Mouse (Mus musculus): ENCODE measurements around the gene Xpr1. TPM values are rescaled to one million over a fixed set of nuclear protein-coding genes. Genes with fewer than 3 reads are reported as not detected.

The Xpr1 gene
- polyA plus RNA-seq, 1 experiment from 2014 or later, result 92.5 TPM

DNA sequence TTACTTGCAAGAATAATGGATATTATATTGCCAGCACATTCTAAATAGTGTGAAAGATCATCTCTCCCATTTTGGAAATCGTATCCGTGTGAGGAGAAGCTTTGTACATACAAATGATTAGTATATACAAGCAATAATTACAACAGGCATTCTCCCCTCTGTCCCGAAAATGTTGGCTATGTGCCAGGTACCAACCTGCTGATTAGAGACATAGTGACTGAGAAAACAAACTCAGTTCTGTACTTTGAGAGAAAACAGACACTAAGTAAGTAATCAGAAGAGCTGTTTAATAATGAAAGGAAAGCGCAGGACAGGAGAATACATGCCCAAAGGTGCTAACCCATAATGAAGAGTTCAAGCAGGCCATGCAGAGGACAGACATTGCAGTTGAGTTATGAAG is 64.1 kb downstream of the Xpr1 start:
- H3K27me3 ChIP-seq (replicated peaks; ENCODE audit: control insufficient read depth, insufficient read depth, low read length), result no peaks in the 10 kb centered on the region
- ATAC-seq, result no peak
- no peak overlapping the region for H3K4me3 ChIP-seq (replicated peaks; ENCODE audit: low read length)
- H3K4me2 ChIP-seq (ENCODE audit: low read length), result no peak overlapping the region
- no peaks in the 10 kb centered on the region for H3K36me3 ChIP-seq (ENCODE audit: control insufficient read depth, insufficient read depth)
- no peak overlapping the region for H3K9ac ChIP-seq (replicated peaks; ENCODE audit: low read depth, low read length)
- H3K9me3 ChIP-seq (ENCODE audit: control insufficient read depth, low read length), result no peaks in the 10 kb centered on the region
- H3K4me1 ChIP-seq (replicated peaks; ENCODE audit: control insufficient read depth, insufficient read depth, low read length), result peaks cover 11% of the 10 kb centered on the region
- H3K27ac ChIP-seq (ENCODE audit: low read length), result no peak overlapping the region
- WGBS, result 34% methylated on average over 4 of the region's 4 CpGs

GRCm38 (mm10) chr1:155351527-155351926 is 65.7 kb downstream of the Xpr1 start:
- 86% methylated on average over 4 of the region's 4 CpGs for WGBS
- Histone ChIP-seq H3K9me3 (ENCODE audit: control insufficient read depth, low read length) (no peaks in the 10 kb centered on the region), H3K9ac (replicated peaks; ENCODE audit: low read depth, low read length) (no peak overlapping the region), H3K27ac (ENCODE audit: low read length) (peak overlapping the region; percentile 45; the same call in 1 of the 2 replicates), H3K27me3 (replicated peaks; ENCODE audit: control insufficient read depth, insufficient read depth, low read length) (no peaks in the 10 kb centered on the region), H3K36me3 (ENCODE audit: control insufficient read depth, insufficient read depth) (no peaks in the 10 kb centered on the region), H3K4me2 (ENCODE audit: low read length) (no peak overlapping the region), H3K4me3 (replicated peaks; ENCODE audit: low read length) (no peak overlapping the region), H3K4me1 (replicated peaks; ENCODE audit: control insufficient read depth, insufficient read depth, low read length) (peaks cover 11% of the 10 kb centered on the region)
- ATAC-seq, result 0 out of 2 replicates have a peak, but pooled peaks have one; percentile 18

DNA sequence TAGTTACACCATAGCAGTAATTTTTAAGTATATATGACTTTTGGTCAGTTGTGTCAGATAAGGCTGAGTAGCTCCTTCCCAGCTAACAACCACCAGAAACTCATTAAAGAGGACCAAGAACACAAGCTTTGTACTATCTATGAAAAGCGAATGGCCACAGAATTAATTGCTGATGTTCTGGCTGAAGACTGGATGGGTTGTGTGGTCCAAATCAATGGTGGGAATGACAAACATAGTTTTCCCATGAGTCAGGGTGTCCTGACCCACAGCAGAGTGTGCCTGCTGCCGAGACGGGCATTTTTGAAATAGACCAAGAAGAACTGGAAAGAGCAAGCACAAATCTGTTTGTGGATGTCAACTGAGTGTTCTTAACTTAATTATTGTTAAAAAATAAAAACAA is 68.7 kb downstream of the Xpr1 start:
- Histone ChIP-seq H3K9ac (replicated peaks; ENCODE audit: low read depth, low read length) (no peak overlapping the region), H3K4me1 (replicated peaks; ENCODE audit: control insufficient read depth, insufficient read depth, low read length) (peaks cover 11% of the 10 kb centered on the region), H3K27ac (ENCODE audit: low read length) (peak overlapping the region; percentile 51), H3K9me3 (ENCODE audit: control insufficient read depth, low read length) (no peaks in the 10 kb centered on the region), H3K4me3 (replicated peaks; ENCODE audit: low read length) (no peak overlapping the region), H3K4me2 (ENCODE audit: low read length) (no peak overlapping the region), H3K36me3 (ENCODE audit: control insufficient read depth, insufficient read depth) (no peaks in the 10 kb centered on the region), H3K27me3 (replicated peaks; ENCODE audit: control insufficient read depth, insufficient read depth, low read length) (no peaks in the 10 kb centered on the region)
- 63% methylated on average over 3 of the region's 3 CpGs for WGBS
- no peak for ATAC-seq

GRCm38 (mm10) chr1:155347339-155347738 is 69.9 kb downstream of the Xpr1 start:
- peak overlapping the region; percentile 54; the same call in 1 of the 2 replicates for H3K27ac ChIP-seq (ENCODE audit: low read length)
- H3K27me3 ChIP-seq (replicated peaks; ENCODE audit: control insufficient read depth, insufficient read depth, low read length), result no peaks in the 10 kb centered on the region

DNA sequence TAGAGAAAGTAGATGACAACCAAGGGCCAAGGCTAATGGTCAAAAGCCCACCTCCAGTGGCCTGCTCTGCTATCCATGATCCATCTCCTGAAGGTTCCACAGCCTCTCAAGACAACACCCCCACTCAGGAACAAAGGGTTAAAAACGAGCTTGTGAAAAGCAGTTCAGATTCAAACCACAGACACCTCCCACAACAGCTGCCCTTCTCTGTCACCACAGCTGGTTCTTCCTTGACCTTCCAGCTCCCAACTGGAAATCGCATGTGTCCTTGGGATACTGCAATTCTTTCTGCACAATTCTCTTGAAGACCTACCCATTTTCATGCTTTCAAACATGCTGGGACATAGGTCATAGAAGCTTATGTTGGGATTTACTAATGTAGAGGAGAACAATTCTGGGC is 73.2 kb downstream of the Xpr1 start:
- no peak for ATAC-seq
- H3K9ac ChIP-seq (replicated peaks; ENCODE audit: low read depth, low read length), result no peak overlapping the region
- H3K4me2 ChIP-seq (ENCODE audit: low read length), result no peak overlapping the region
- no peaks in the 10 kb centered on the region for H3K9me3 ChIP-seq (ENCODE audit: control insufficient read depth, low read length)
- 88% methylated on average over 2 of the region's 2 CpGs for WGBS
- no peaks in the 10 kb centered on the region for H3K36me3 ChIP-seq (ENCODE audit: control insufficient read depth, insufficient read depth)
- no peak overlapping the region for H3K27ac ChIP-seq (ENCODE audit: low read length)
- H3K27me3 ChIP-seq (replicated peaks; ENCODE audit: control insufficient read depth, insufficient read depth, low read length), result no peaks in the 10 kb centered on the region
- H3K4me3 ChIP-seq (replicated peaks; ENCODE audit: low read length), result no peak overlapping the region
- H3K4me1 ChIP-seq (replicated peaks; ENCODE audit: control insufficient read depth, insufficient read depth, low read length), result no peaks in the 10 kb centered on the region

More at GRCm38 (mm10) chr1:155347339-155347738, 69.9 kb downstream of the Xpr1 start:
- Histone ChIP-seq H3K36me3 (ENCODE audit: control insufficient read depth, insufficient read depth) (no peaks in the 10 kb centered on the region), H3K4me3 (replicated peaks; ENCODE audit: low read length) (no peak overlapping the region), H3K9me3 (ENCODE audit: control insufficient read depth, low read length) (no peaks in the 10 kb centered on the region), H3K4me2 (ENCODE audit: low read length) (no peak overlapping the region), H3K9ac (replicated peaks; ENCODE audit: low read depth, low read length) (no peak overlapping the region), H3K4me1 (replicated peaks; ENCODE audit: control insufficient read depth, insufficient read depth, low read length) (peaks cover 6% of the 10 kb centered on the region)
- no peak for ATAC-seq
- 77% methylated on average over 4 of the region's 4 CpGs for WGBS

DNA sequence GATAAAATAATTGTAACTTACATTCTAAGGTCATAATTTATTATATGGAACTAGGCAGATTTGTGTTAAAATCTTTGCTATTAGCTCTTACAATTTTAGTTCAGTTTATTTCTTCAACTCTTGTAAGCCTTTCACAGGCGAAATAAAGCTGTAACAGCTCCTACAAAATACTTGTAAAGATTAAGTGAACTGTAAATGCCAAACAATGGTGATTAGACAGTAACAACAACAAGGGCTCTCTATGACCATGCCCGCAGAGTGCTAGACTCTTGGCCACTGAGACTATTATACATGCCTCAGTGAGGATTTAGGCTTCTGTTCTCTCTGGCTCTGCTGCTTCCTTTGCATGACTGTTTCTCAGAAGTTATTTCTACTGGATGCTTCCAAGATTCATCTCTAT is 77.6 kb downstream of the Xpr1 start:
- Histone ChIP-seq H3K27me3 (replicated peaks; ENCODE audit: control insufficient read depth, insufficient read depth, low read length) (no peaks in the 10 kb centered on the region), H3K27ac (ENCODE audit: low read length) (no peak overlapping the region), H3K36me3 (ENCODE audit: control insufficient read depth, insufficient read depth) (no peaks in the 10 kb centered on the region), H3K4me1 (replicated peaks; ENCODE audit: control insufficient read depth, insufficient read depth, low read length) (no peaks in the 10 kb centered on the region), H3K9me3 (ENCODE audit: control insufficient read depth, low read length) (no peaks in the 10 kb centered on the region), H3K9ac (replicated peaks; ENCODE audit: low read depth, low read length) (no peak overlapping the region), H3K4me2 (ENCODE audit: low read length) (no peak overlapping the region), H3K4me3 (replicated peaks; ENCODE audit: low read length) (no peak overlapping the region)
- peak; percentile 55; the same call in 1 of the 2 replicates for ATAC-seq
- 11% methylated on average over 2 of the region's 2 CpGs for WGBS

DNA sequence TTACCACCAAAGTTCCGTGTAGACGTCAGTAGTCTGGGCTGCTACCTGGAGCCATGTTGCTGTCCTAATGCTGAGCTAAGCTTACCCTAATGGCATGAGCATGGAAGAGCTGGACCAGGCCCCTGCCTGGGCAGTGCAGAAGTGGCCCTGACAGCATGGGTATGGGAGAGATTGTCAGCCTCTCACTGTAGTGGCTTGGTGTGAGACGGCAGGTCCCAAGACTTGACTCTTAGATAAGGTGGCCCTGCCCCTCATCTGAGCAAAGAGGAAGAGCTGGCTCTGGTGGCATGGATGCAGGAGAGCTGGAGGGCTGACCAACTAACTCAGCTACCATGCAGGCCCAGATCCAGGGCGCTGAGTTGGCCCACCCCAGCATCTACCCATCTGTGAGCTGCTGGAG is 79.9 kb downstream of the Xpr1 start:
- Histone ChIP-seq H3K4me2 (ENCODE audit: low read length) (no peak overlapping the region), H3K9ac (replicated peaks; ENCODE audit: low read depth, low read length) (no peak overlapping the region), H3K36me3 (ENCODE audit: control insufficient read depth, insufficient read depth) (no peaks in the 10 kb centered on the region), H3K27ac (ENCODE audit: low read length) (no peak overlapping the region), H3K4me3 (replicated peaks; ENCODE audit: low read length) (no peak overlapping the region), H3K4me1 (replicated peaks; ENCODE audit: control insufficient read depth, insufficient read depth, low read length) (no peaks in the 10 kb centered on the region), H3K27me3 (replicated peaks; ENCODE audit: control insufficient read depth, insufficient read depth, low read length) (no peaks in the 10 kb centered on the region), H3K9me3 (ENCODE audit: control insufficient read depth, low read length) (no peaks in the 10 kb centered on the region)
- ATAC-seq, result peak; percentile 20; the same call in 1 of the 2 replicates
- WGBS, result 96% methylated on average over 4 of the region's 4 CpGs

DNA sequence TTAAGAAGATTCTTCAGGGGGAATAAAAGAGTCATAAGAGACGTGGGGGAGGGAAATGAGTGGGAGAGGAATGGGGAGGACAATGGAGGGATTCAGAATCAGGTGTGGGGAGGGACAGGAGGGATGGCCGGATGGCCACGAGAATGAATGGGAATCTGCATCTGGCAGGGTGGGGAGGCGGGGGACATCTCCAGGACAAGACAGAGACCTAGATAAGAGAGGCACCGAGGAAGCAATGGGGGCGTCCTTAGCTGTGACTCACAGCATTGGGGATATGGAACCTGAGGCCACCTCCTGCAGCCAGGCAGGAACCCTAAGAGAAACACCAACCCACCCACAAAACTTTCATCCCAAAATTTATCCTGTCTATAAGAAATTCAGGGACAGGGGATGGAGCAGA is 81.3 kb downstream of the Xpr1 start:
- ATAC-seq, result no peak
- no peak overlapping the region for H3K4me3 ChIP-seq (replicated peaks; ENCODE audit: low read length)
- peaks cover 3% of the 10 kb centered on the region for H3K36me3 ChIP-seq (ENCODE audit: control insufficient read depth, insufficient read depth)
- no peak overlapping the region for H3K9ac ChIP-seq (replicated peaks; ENCODE audit: low read depth, low read length)
- no peaks in the 10 kb centered on the region for H3K4me1 ChIP-seq (replicated peaks; ENCODE audit: control insufficient read depth, insufficient read depth, low read length)
- no peaks in the 10 kb centered on the region for H3K27me3 ChIP-seq (replicated peaks; ENCODE audit: control insufficient read depth, insufficient read depth, low read length)
- no peak overlapping the region for H3K4me2 ChIP-seq (ENCODE audit: low read length)
- WGBS, result 72% methylated on average over 6 of the region's 6 CpGs
- H3K27ac ChIP-seq (ENCODE audit: low read length), result no peak overlapping the region
- no peaks in the 10 kb centered on the region for H3K9me3 ChIP-seq (ENCODE audit: control insufficient read depth, low read length)

DNA sequence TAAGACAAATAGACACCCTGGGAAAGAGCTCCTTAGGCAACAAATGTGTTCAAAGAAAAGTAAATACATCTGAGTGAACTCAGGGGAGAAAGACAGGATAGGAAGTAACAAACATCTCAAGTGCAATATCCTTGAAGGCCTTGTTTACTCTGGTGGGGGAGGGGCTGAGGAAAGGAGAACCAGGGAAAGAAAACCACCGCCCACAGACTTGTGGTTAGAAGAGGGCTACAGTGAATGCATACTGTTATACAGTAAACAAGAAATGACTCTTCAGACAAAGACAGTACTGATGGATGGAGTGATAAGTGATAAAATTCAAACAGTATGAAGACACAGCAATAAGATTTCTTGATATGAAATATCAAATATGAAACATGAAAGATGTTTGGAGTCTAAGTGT is 95.0 kb downstream of the Xpr1 start:
- Histone ChIP-seq H3K27me3 (replicated peaks; ENCODE audit: control insufficient read depth, insufficient read depth, low read length) (no peaks in the 10 kb centered on the region), H3K36me3 (ENCODE audit: control insufficient read depth, insufficient read depth) (no peaks in the 10 kb centered on the region), H3K9ac (replicated peaks; ENCODE audit: low read depth, low read length) (no peak overlapping the region), H3K4me2 (ENCODE audit: low read length) (no peak overlapping the region), H3K4me3 (replicated peaks; ENCODE audit: low read length) (no peak overlapping the region), H3K4me1 (replicated peaks; ENCODE audit: control insufficient read depth, insufficient read depth, low read length) (peaks cover 2% of the 10 kb centered on the region), H3K27ac (ENCODE audit: low read length) (no peak overlapping the region), H3K9me3 (ENCODE audit: control insufficient read depth, low read length) (no peaks in the 10 kb centered on the region)
- ATAC-seq, result no peak
- WGBS, result 74% methylated on average over 1 of the region's 1 CpGs

All from forebrain, embryonic 16.5 days (tissue).